Mouse (Mus musculus) thymus, adult 2 months (tissue): ENCODE data around the gene Tenm4.

ENCODE experiments used
- CTCF ChIP-seq: fragments of 200-500 bp; IDR thresholded peaks from 2 replicates; pipeline ENCODE4 v1.5.1; 2012; ENCODE audit warnings: mild to moderate bottlenecking, control low read depth, low read length, moderate library complexity, borderline replicate concordance; ENCODE audit not compliant: control insufficient read depth, poor library complexity, insufficient read depth; ENCODE audit errors: extremely low read depth
- POLR2A ChIP-seq: fragments of 200-500 bp; IDR thresholded peaks from 2 replicates; pipeline ENCODE4 v1.6.1; 2012; ENCODE audit warnings: mild to moderate bottlenecking, low read length, control low read depth, moderate library complexity; ENCODE audit not compliant: control insufficient read depth, poor library complexity, insufficient read depth; ENCODE audit errors: extremely low read depth

- no peak for TF ChIP-seq CTCF
- TF ChIP-seq POLR2A: no peak
Observed at GRCm38 (mm10) chr7:96588567-96588966, 417.5 kb downstream of the Tenm4 start.
